Mouse (Mus musculus) liver, embryonic 14.5 days (tissue): ENCODE measurements around the gene Trim26.
A peak's percentile ranks its signal among the peaks of the same experiment; 100 is the strongest.
"Not testable (repeated sequence)": the region's sequence is repeated elsewhere in the genome, so short reads cannot be mapped to it uniquely, and the experiment has no call there.

Source experiments
- CTCF ChIP-seq: IDR thresholded peaks from 2 replicates; pipeline ENCODE4 v1.5.1; 2016; ENCODE audit warnings: antibody characterized with exemption, low read depth, control low read depth
- EP300 ChIP-seq: IDR thresholded peaks from 2 replicates; pipeline ENCODE4 v1.6.1; 2016; ENCODE audit warnings: antibody characterized with exemption, low read depth

DNA sequence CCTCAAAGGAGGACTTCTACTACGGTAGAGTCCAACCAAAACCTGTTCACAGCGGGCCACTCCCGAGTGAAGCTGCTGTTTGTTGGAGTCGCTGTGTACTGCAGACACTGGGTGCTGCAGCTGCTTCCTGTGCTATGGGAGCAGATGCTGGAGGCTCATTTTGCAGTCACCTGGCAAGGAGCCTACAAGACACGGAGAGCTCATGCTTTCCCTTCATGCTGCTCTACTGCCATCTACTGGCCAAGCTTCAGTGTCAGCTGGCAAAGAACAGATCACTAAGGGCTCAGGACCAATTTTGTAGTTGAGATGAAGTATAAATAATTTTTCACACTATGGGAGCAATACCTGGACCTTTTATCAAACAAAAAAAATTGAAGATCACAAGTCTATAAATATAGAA is 10.9 kb upstream of the Trim26 start:
- TF ChIP-seq CTCF: peak; percentile 86
- TF ChIP-seq EP300: not testable (repeated sequence)
